Mouse (Mus musculus): Measurements from ENCODE around the gene Acvr1c. TPM values are rescaled to one million over a fixed set of nuclear protein-coding genes. Genes with fewer than 3 reads are reported as not detected.

The Acvr1c gene
- total and polyA plus RNA-seq, 2 experiments, result 0.09 TPM; not detected in 1

- WGBS, result 75% methylated on average over 9 of the region's 9 CpGs
- TF ChIP-seq POLR2A (IDR thresholded peaks at IDR 0.05; ENCODE audit: extremely low read depth, insufficient read depth, low read length) (no peak), CTCF (IDR thresholded peaks at IDR 0.05; ENCODE audit: low read depth, low read length) (no peak)
- H3K27me3 ChIP-seq (ENCODE audit: control insufficient read depth, insufficient read depth, low read length), result no peaks in the 10 kb centered on the region
- no peak overlapping the region for H3K27ac ChIP-seq (replicated peaks; ENCODE audit: insufficient read depth, low read depth, low read length)
- DNase-seq (ENCODE audit: extremely low read depth, low read depth, low spot score), result no peak
- no peaks in the 10 kb centered on the region for H3K36me3 ChIP-seq (ENCODE audit: control insufficient read depth, insufficient read depth, low read length)
- H3K79me2 ChIP-seq (ENCODE audit: control insufficient read depth, insufficient read depth, low read length), result no peaks in the 10 kb centered on the region
- H3K9ac ChIP-seq (ENCODE audit: low read depth, low read length), result no peak overlapping the region
- no peak overlapping the region for H3K4me3 ChIP-seq (ENCODE audit: insufficient read depth, low read depth, low read length)
- no peaks in the 10 kb centered on the region for H3K4me1 ChIP-seq (ENCODE audit: control insufficient read depth, insufficient read depth, low read length)
Measured at GRCm38 (mm10) chr2:58377417-58378130, 19.9 kb upstream of the Acvr1c start.

GRCm38 (mm10) chr2:58366196-58366595 lies 8.5 kb upstream of the Acvr1c start:
- no peak for DNase-seq (ENCODE audit: extremely low read depth, low read depth, low spot score)
- no peaks in the 10 kb centered on the region for H3K36me3 ChIP-seq (ENCODE audit: control insufficient read depth, insufficient read depth, low read length)
- no peak overlapping the region for H3K4me3 ChIP-seq (ENCODE audit: insufficient read depth, low read depth, low read length)
- H3K79me2 ChIP-seq (ENCODE audit: control insufficient read depth, insufficient read depth, low read length), result no peaks in the 10 kb centered on the region
- no peaks in the 10 kb centered on the region for H3K4me1 ChIP-seq (ENCODE audit: control insufficient read depth, insufficient read depth, low read length)
- H3K27ac ChIP-seq (replicated peaks; ENCODE audit: insufficient read depth, low read depth, low read length), result no peak overlapping the region
- no peaks in the 10 kb centered on the region for H3K27me3 ChIP-seq (ENCODE audit: control insufficient read depth, insufficient read depth, low read length)
- TF ChIP-seq CTCF (IDR thresholded peaks at IDR 0.05; ENCODE audit: low read depth, low read length) (no peak), POLR2A (IDR thresholded peaks at IDR 0.05; ENCODE audit: extremely low read depth, insufficient read depth, low read length) (no peak)
- WGBS, result 83% methylated on average over 3 of the region's 3 CpGs
- no peak overlapping the region for H3K9ac ChIP-seq (ENCODE audit: low read depth, low read length)

DNA sequence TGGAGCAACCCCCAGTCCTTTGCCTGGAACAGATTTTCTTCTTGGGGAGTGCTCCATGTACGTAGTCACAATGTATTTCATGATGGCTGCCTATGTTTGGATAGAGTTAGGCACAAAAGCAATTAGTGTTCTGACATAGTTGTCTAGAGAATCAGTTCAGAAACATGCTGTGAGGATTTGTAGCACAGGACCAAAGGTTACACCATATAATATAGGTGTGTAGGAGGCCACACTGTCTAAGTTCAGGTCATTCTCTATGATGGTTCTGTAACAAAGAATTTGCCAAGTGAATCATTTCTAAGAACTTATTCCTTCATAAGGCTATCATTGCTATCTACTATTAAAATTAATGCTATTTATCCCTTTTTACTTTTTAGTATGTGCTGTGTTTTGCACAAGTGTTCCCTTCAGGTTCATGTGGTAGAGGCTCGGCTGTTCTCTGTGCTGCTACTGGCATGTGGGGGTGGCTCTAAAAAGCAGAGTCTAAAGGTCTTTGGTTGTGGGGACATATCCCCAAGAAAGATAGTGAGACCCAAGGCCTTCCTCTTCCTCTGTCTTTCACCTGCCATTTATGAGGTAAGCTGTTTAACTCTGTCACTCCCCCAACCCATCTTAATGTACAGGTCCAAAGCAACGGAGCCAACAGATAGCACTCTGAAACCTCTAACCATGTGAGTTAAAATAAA lies 3.8 kb upstream of the Acvr1c start:
- no peak for DNase-seq (ENCODE audit: extremely low read depth, low read depth, low spot score)
- Histone ChIP-seq H3K27ac (replicated peaks; ENCODE audit: insufficient read depth, low read depth, low read length) (no peak overlapping the region), H3K4me3 (ENCODE audit: insufficient read depth, low read depth, low read length) (no peak overlapping the region), H3K36me3 (ENCODE audit: control insufficient read depth, insufficient read depth, low read length) (no peaks in the 10 kb centered on the region), H3K79me2 (ENCODE audit: control insufficient read depth, insufficient read depth, low read length) (no peaks in the 10 kb centered on the region), H3K9ac (ENCODE audit: low read depth, low read length) (no peak overlapping the region), H3K4me1 (ENCODE audit: control insufficient read depth, insufficient read depth, low read length) (peaks cover 4% of the 10 kb centered on the region; the same call in 1 of the 2 replicates), H3K27me3 (ENCODE audit: control insufficient read depth, insufficient read depth, low read length) (peaks cover 9% of the 10 kb centered on the region; the same call in 1 of the 2 replicates)
- 94% methylated on average over 3 of the region's 3 CpGs for WGBS
- TF ChIP-seq POLR2A (IDR thresholded peaks at IDR 0.05; ENCODE audit: extremely low read depth, insufficient read depth, low read length) (no peak), CTCF (IDR thresholded peaks at IDR 0.05; ENCODE audit: low read depth, low read length) (no peak)

DNA sequence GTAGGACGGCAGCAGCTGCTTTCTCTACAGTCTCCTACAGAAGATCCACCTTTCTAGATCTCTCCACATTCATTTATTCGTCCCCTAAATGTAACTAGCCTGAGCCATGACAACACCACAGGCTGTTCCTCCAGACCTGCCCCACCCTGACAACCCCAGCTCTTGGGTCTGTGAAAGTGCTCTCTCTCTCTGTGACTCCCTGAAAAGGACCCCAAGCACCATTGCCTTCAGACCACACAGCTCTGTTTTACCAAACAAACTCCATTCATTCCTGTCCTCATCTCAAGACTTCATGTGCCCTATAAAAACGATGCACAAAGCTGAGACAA lies 401 bp upstream of the Acvr1c start:
- Histone ChIP-seq H3K4me1 (ENCODE audit: control insufficient read depth, insufficient read depth, low read length) (peaks cover 4% of the 10 kb centered on the region; the same call in 1 of the 2 replicates), H3K79me2 (ENCODE audit: control insufficient read depth, insufficient read depth, low read length) (no peaks in the 10 kb centered on the region), H3K9ac (ENCODE audit: low read depth, low read length) (no peak overlapping the region), H3K4me3 (ENCODE audit: insufficient read depth, low read depth, low read length) (no peak overlapping the region; the same call in 1 of the 2 replicates), H3K27me3 (ENCODE audit: control insufficient read depth, insufficient read depth, low read length) (peaks cover 9% of the 10 kb centered on the region; the same call in 1 of the 2 replicates), H3K36me3 (ENCODE audit: control insufficient read depth, insufficient read depth, low read length) (no peaks in the 10 kb centered on the region), H3K27ac (replicated peaks; ENCODE audit: insufficient read depth, low read depth, low read length) (no peak overlapping the region)
- no peak for DNase-seq (ENCODE audit: extremely low read depth, low read depth, low spot score)
- 17% methylated on average over 3 of the region's 3 CpGs for WGBS
- TF ChIP-seq CTCF (IDR thresholded peaks at IDR 0.05; ENCODE audit: low read depth, low read length) (no peak), POLR2A (IDR thresholded peaks at IDR 0.05; ENCODE audit: extremely low read depth, insufficient read depth, low read length) (no peak)

DNA sequence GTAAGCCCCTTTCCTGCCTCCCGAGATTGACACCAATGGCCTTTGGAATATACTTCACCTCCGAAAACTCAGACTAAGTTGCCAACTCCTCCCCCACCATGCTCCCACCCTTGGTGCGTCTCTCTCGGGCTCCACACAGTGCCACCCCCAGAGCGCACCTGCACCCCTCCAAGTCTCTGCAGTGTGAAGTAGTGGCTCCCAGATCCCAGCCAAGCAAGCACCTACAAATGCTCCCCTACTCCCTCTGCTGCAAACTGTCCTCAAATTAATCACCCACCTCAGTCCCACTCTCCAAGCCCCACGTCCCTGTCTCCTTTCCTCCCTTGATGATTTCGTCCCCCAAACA lies 654 bp downstream of the Acvr1c start:
- H3K9ac ChIP-seq (ENCODE audit: low read depth, low read length), result no peak overlapping the region
- H3K27ac ChIP-seq (replicated peaks; ENCODE audit: insufficient read depth, low read depth, low read length), result no peak overlapping the region
- peaks cover 9% of the 10 kb centered on the region; the same call in 1 of the 2 replicates for H3K27me3 ChIP-seq (ENCODE audit: control insufficient read depth, insufficient read depth, low read length)
- H3K4me3 ChIP-seq (ENCODE audit: insufficient read depth, low read depth, low read length), result peak overlapping the region; percentile 41
- DNase-seq (ENCODE audit: extremely low read depth, low read depth, low spot score), result no peak
- H3K36me3 ChIP-seq (ENCODE audit: control insufficient read depth, insufficient read depth, low read length), result no peaks in the 10 kb centered on the region
- TF ChIP-seq CTCF (IDR thresholded peaks at IDR 0.05; ENCODE audit: low read depth, low read length), result no peak
- no peak for TF ChIP-seq POLR2A (IDR thresholded peaks at IDR 0.05; ENCODE audit: extremely low read depth, insufficient read depth, low read length)
- WGBS, result under 1% methylated on average over 7 of the region's 7 CpGs
- H3K79me2 ChIP-seq (ENCODE audit: control insufficient read depth, insufficient read depth, low read length), result no peaks in the 10 kb centered on the region
- H3K4me1 ChIP-seq (ENCODE audit: control insufficient read depth, insufficient read depth, low read length), result peaks cover 4% of the 10 kb centered on the region; the same call in 1 of the 2 replicates

- Histone ChIP-seq H3K9ac (ENCODE audit: low read depth, low read length) (no peak overlapping the region), H3K79me2 (ENCODE audit: control insufficient read depth, insufficient read depth, low read length) (no peaks in the 10 kb centered on the region), H3K36me3 (ENCODE audit: control insufficient read depth, insufficient read depth, low read length) (no peaks in the 10 kb centered on the region), H3K27ac (replicated peaks; ENCODE audit: insufficient read depth, low read depth, low read length) (no peak overlapping the region), H3K27me3 (ENCODE audit: control insufficient read depth, insufficient read depth, low read length) (peaks cover 9% of the 10 kb centered on the region; the same call in 1 of the 2 replicates), H3K4me1 (ENCODE audit: control insufficient read depth, insufficient read depth, low read length) (peaks cover 4% of the 10 kb centered on the region; the same call in 1 of the 2 replicates), H3K4me3 (ENCODE audit: insufficient read depth, low read depth, low read length) (no peak overlapping the region)
- TF ChIP-seq POLR2A (IDR thresholded peaks at IDR 0.05; ENCODE audit: extremely low read depth, insufficient read depth, low read length) (no peak), CTCF (IDR thresholded peaks at IDR 0.05; ENCODE audit: low read depth, low read length) (no peak)
- DNase-seq (ENCODE audit: extremely low read depth, low read depth, low spot score), result no peak
- WGBS, result 88% methylated on average over 3 of the region's 3 CpGs
Measured at GRCm38 (mm10) chr2:58354389-58354788, 3.3 kb downstream of the Acvr1c start.
